Mouse (Mus musculus): ENCODE data around the gene Peak1. TPM values are rescaled to one million over a fixed set of nuclear protein-coding genes. Genes with fewer than 3 reads are reported as not detected.

The Peak1 gene
- polyA plus RNA-seq, 1 experiment from 2014 or later, result 3.4 TPM

- H3K9ac ChIP-seq (replicated peaks), result no peak overlapping the region
- no peaks in the 10 kb centered on the region for H3K36me3 ChIP-seq
- no peaks in the 10 kb centered on the region for H3K4me1 ChIP-seq (replicated peaks)
- ATAC-seq, result peak; percentile 75
- 0 out of 2 replicates have a peak overlapping the region, but pooled peaks have one; percentile 16 for H3K4me2 ChIP-seq (replicated peaks)
- 43% methylated on average over 14 of the region's 14 CpGs for WGBS
- no peaks in the 10 kb centered on the region for H3K9me3 ChIP-seq
- H3K27me3 ChIP-seq, result 0 out of 2 replicates have a peak, but pooled peaks cover 5% of the 10 kb centered on the region
- H3K27ac ChIP-seq, result no peak overlapping the region
- H3K4me3 ChIP-seq (replicated peaks), result no peak overlapping the region
Observed at GRCm38 (mm10) chr9:56200645-56201314, 217.1 kb downstream of the Peak1 start.

GRCm38 (mm10) chr9:56200200-56200599, 217.7 kb downstream of the Peak1 start:
- Histone ChIP-seq H3K4me3 (replicated peaks) (no peak overlapping the region), H3K4me1 (replicated peaks) (peaks cover under 1% of the 10 kb centered on the region; the same call in 1 of the 2 replicates), H3K27ac (no peak overlapping the region), H3K9me3 (no peaks in the 10 kb centered on the region), H3K36me3 (no peaks in the 10 kb centered on the region), H3K27me3 (0 out of 2 replicates have a peak, but pooled peaks cover 5% of the 10 kb centered on the region), H3K4me2 (replicated peaks) (no peak overlapping the region), H3K9ac (replicated peaks) (no peak overlapping the region)
- WGBS, result 63% methylated on average over 2 of the region's 2 CpGs
- ATAC-seq, result no peak

GRCm38 (mm10) chr9:56196921-56197320, 220.9 kb downstream of the Peak1 start:
- no peak overlapping the region for H3K9ac ChIP-seq (replicated peaks)
- 87% methylated on average over 4 of the region's 4 CpGs for WGBS
- peaks cover 10% of the 10 kb centered on the region for H3K4me1 ChIP-seq (replicated peaks)
- H3K4me3 ChIP-seq (replicated peaks), result no peak overlapping the region
- no peaks in the 10 kb centered on the region for H3K9me3 ChIP-seq
- H3K4me2 ChIP-seq (replicated peaks), result no peak overlapping the region
- no peak overlapping the region for H3K27ac ChIP-seq
- H3K36me3 ChIP-seq, result no peaks in the 10 kb centered on the region
- 0 out of 2 replicates have a peak, but pooled peaks cover 15% of the 10 kb centered on the region for H3K27me3 ChIP-seq
- ATAC-seq, result no peak

- ATAC-seq, result no peak
- WGBS, result 51% methylated on average over 3 of the region's 3 CpGs
- Histone ChIP-seq H3K9ac (replicated peaks) (no peak overlapping the region), H3K4me3 (replicated peaks) (no peak overlapping the region), H3K27me3 (0 out of 2 replicates have a peak, but pooled peaks cover 15% of the 10 kb centered on the region), H3K27ac (no peak overlapping the region), H3K4me1 (replicated peaks) (peaks cover 19% of the 10 kb centered on the region), H3K36me3 (no peaks in the 10 kb centered on the region), H3K9me3 (no peaks in the 10 kb centered on the region), H3K4me2 (replicated peaks) (no peak overlapping the region)
Observed at GRCm38 (mm10) chr9:56195193-56195592, 222.7 kb downstream of the Peak1 start.

- Histone ChIP-seq H3K9me3 (no peaks in the 10 kb centered on the region), H3K4me1 (replicated peaks) (peaks cover 19% of the 10 kb centered on the region), H3K27me3 (0 out of 2 replicates have a peak, but pooled peaks cover 9% of the 10 kb centered on the region), H3K4me2 (replicated peaks) (no peak overlapping the region), H3K27ac (peak overlapping the region; percentile 30; the same call in 1 of the 2 replicates), H3K36me3 (no peaks in the 10 kb centered on the region), H3K9ac (replicated peaks) (no peak overlapping the region), H3K4me3 (replicated peaks) (no peak overlapping the region)
- 55% methylated on average over 11 of the region's 11 CpGs for WGBS
- ATAC-seq, result peak; percentile 71; the same call in 1 of the 2 replicates
Observed at GRCm38 (mm10) chr9:56191498-56192455, 226.1 kb downstream of the Peak1 start.

GRCm38 (mm10) chr9:56180118-56180781, 237.6 kb downstream of the Peak1 start:
- WGBS, result 30% methylated on average over 8 of the region's 8 CpGs
- Histone ChIP-seq H3K36me3 (no peaks in the 10 kb centered on the region), H3K27me3 (no peaks in the 10 kb centered on the region), H3K4me3 (replicated peaks) (no peak overlapping the region), H3K27ac (0 out of 2 replicates have a peak overlapping the region, but pooled peaks have one; percentile 35), H3K4me2 (replicated peaks) (no peak overlapping the region), H3K9me3 (no peaks in the 10 kb centered on the region), H3K4me1 (replicated peaks) (peaks cover 13% of the 10 kb centered on the region), H3K9ac (replicated peaks) (no peak overlapping the region)
- ATAC-seq, result 0 out of 2 replicates have a peak, but pooled peaks have one; percentile 56

- 76% methylated on average over 6 of the region's 6 CpGs for WGBS
- Histone ChIP-seq H3K4me2 (replicated peaks) (no peak overlapping the region), H3K9ac (replicated peaks) (no peak overlapping the region)
Observed at GRCm38 (mm10) chr9:56179416-56180117, 238.3 kb downstream of the Peak1 start.

GRCm38 (mm10) chr9:56177354-56177753, 240.5 kb downstream of the Peak1 start:
- Histone ChIP-seq H3K9ac (replicated peaks) (no peak overlapping the region), H3K9me3 (no peaks in the 10 kb centered on the region), H3K4me1 (replicated peaks) (peaks cover 13% of the 10 kb centered on the region), H3K27me3 (no peaks in the 10 kb centered on the region), H3K27ac (no peak overlapping the region), H3K4me2 (replicated peaks) (no peak overlapping the region), H3K4me3 (replicated peaks) (no peak overlapping the region), H3K36me3 (no peaks in the 10 kb centered on the region)
- 80% methylated on average over 4 of the region's 4 CpGs for WGBS
- no peak for ATAC-seq

More at GRCm38 (mm10) chr9:56179416-56180117, 238.3 kb downstream of the Peak1 start:
- H3K9me3 ChIP-seq, result no peaks in the 10 kb centered on the region
- no peaks in the 10 kb centered on the region for H3K36me3 ChIP-seq
- no peak overlapping the region for H3K4me3 ChIP-seq (replicated peaks)
- no peaks in the 10 kb centered on the region for H3K27me3 ChIP-seq
- ATAC-seq, result no peak
- H3K27ac ChIP-seq, result no peak overlapping the region
- peaks cover 13% of the 10 kb centered on the region for H3K4me1 ChIP-seq (replicated peaks)

- H3K9me3 ChIP-seq, result no peaks in the 10 kb centered on the region
- 75% methylated on average over 3 of the region's 3 CpGs for WGBS
- no peak overlapping the region for H3K4me2 ChIP-seq (replicated peaks)
Observed at GRCm38 (mm10) chr9:56175316-56175715, 242.6 kb downstream of the Peak1 start.

GRCm38 (mm10) chr9:56167690-56168089, 250.2 kb downstream of the Peak1 start:
- Histone ChIP-seq H3K4me1 (replicated peaks) (peaks cover 14% of the 10 kb centered on the region), H3K9ac (replicated peaks) (no peak overlapping the region), H3K27me3 (no peaks in the 10 kb centered on the region), H3K36me3 (peaks cover 4% of the 10 kb centered on the region; the same call in 1 of the 2 replicates), H3K4me2 (replicated peaks) (peak overlapping the region; percentile 8; the same call in 1 of the 2 replicates), H3K4me3 (replicated peaks) (no peak overlapping the region), H3K9me3 (no peaks in the 10 kb centered on the region), H3K27ac (no peak overlapping the region)
- no peak for ATAC-seq
- WGBS, result 7% methylated on average over 6 of the region's 6 CpGs

More at GRCm38 (mm10) chr9:56175316-56175715, 242.6 kb downstream of the Peak1 start:
- Histone ChIP-seq H3K27ac (no peak overlapping the region), H3K4me1 (replicated peaks) (peaks cover 6% of the 10 kb centered on the region), H3K36me3 (peaks cover under 1% of the 10 kb centered on the region; the same call in 1 of the 2 replicates), H3K27me3 (no peaks in the 10 kb centered on the region), H3K9ac (replicated peaks) (no peak overlapping the region), H3K4me3 (replicated peaks) (no peak overlapping the region)
- ATAC-seq, result no peak

- Histone ChIP-seq H3K4me2 (replicated peaks) (no peak overlapping the region), H3K27ac (no peak overlapping the region), H3K9ac (replicated peaks) (no peak overlapping the region), H3K4me1 (replicated peaks) (peaks cover 21% of the 10 kb centered on the region), H3K36me3 (peaks cover 4% of the 10 kb centered on the region; the same call in 1 of the 2 replicates), H3K9me3 (no peaks in the 10 kb centered on the region), H3K4me3 (replicated peaks) (no peak overlapping the region), H3K27me3 (no peaks in the 10 kb centered on the region)
- 75% methylated on average over 5 of the region's 5 CpGs for WGBS
- no peak for ATAC-seq
Observed at GRCm38 (mm10) chr9:56166161-56166560, 251.7 kb downstream of the Peak1 start.

Measured in midbrain, embryonic 13.5 days (tissue).